Mouse (Mus musculus): ENCODE results near the gene Ezh1.

Ezh1 gene

DNA sequence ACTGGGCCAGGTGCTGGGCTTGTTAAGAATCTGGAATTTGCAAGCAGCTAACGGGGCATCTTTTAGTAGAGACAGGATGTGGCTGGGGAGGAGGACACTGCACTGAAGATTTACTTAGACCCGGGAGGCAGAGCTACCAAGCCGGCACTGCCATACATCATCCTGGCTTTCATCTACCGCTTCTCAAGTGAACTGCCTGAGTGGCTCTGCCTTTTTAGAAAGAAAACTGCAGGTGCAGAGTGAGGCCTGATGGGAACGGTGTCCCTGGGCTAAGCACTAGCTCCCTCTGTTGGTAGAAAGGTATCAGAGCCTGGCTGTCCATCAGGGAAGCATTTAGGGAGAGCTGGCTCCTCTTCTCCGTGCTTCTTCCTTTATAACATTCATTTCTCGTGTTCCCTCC is 25.3 kb downstream of the Ezh1 start:
- DNase-seq (ENCODE audit: low spot score) = no peak

DNA sequence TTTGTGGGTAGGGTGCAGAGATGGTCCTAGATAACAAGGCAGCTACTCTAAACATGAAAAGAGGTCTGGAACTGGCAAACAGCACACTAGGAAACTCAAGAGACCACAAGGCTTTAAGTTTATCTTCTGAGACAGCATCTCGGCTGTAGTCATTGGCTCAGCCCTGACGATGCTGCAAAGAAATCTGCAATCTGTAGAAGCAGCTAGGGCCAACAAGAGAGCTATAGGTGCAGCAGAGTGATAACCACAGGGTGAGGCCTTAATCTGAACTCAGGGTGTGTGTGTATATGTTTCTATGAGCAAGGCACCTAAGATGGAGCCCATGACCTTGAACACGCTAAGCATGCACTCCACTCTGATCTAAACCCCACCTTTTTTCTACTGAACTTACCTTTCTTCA is 26.7 kb downstream of the Ezh1 start:
- no peak for DNase-seq (ENCODE audit: low spot score)

- no peak for DNase-seq (ENCODE audit: low spot score)
Observed at GRCm38 (mm10) chr11:101196175-101196574, 30.1 kb downstream of the Ezh1 start.

- no peak for DNase-seq (ENCODE audit: low spot score)
Observed at GRCm38 (mm10) chr11:101195571-101195970, 30.7 kb downstream of the Ezh1 start.

DNA sequence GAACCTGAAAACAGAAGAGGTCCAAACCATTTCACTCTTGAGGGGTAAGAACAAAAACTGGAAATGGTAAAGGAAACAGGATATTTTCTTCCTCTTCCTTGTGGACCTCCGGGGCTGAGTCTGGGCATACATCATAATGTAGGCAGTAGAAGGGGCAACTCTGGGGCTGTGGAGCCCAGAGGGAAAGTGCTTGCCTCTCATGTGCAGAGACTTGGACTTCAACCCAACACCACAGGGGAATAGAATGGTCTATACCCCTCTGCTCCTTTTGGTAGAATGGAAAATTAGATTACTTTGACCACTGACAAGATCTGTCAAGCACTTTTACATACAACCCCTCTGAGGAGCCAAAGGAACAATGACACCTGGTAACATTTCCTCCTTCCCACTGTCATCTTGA is 31.2 kb downstream of the Ezh1 start:
- no peak for DNase-seq (ENCODE audit: low spot score)

GRCm38 (mm10) chr11:101194643-101195042 is 31.6 kb downstream of the Ezh1 start:
- DNase-seq (ENCODE audit: low spot score) = no peak

DNA sequence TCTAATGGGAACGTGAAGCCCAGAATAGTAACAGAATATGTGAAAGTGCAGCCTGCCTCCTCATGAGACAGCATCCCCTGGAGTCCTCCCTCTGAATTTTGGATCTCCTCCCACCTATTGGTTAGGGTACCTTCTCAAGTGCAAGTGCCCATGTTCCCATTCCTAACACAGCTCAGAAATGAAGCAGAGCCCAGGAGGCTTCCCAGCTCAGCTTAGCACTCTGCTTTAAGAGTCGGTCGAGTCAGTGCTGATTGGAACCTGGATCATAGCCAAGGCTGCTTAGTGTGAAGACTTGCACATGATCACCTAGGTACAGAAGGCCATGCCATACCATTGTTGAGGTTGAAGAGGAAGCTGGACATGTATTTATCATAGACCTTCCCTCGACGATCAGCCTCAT is 32.1 kb downstream of the Ezh1 start:
- DNase-seq (ENCODE audit: low spot score) = no peak

- DNase-seq (ENCODE audit: low spot score) = no peak
Observed at GRCm38 (mm10) chr11:101193076-101193475, 33.2 kb downstream of the Ezh1 start.

DNA sequence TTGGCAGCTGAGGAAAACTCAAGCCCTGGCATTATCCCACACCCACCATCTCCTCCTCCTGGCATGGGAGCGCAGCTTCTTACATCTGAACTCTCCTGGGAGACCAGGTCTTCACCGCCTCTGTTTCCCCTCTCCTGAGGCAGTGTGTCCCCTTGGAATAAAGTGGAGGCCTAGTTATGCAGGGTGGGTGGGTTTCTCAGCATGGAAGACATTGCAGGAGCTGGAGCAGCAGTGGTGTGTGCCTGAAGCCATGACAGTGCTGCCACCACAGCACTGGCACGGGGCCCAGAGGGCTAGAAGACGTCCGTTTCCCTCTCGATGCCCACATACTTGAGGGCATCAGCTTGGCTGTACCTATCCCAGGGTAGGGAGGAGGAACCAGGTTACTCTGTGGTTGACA is 33.6 kb downstream of the Ezh1 start:
- no peak for DNase-seq (ENCODE audit: low spot score)

DNA sequence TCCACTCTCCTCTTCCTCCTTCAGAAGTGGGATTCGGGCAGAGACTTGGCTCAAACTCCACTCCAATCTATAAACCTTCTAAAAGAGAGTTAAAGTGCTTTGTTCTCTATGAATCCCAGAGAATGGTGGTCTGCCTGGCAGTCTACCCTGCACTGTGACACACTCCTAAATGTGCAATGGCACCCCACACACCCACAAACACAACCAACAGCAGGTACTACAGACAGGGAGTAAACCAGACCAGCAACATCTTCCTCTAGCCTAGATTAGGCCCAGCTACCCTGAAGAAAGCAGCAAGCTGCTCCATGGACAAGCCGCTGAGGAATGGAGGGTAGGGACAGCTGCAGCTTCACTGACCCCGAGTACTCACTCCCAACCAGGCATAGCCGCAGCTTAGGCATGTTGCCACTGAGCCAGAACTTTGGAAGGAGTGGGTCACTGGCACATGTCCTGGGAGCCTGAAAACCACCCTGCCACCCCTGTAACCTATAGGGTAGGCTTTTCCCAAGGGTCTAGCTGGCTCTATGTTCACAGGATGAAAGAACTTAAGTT is 34.3 kb downstream of the Ezh1 start:
- DNase-seq (ENCODE audit: low spot score) = no peak

DNA sequence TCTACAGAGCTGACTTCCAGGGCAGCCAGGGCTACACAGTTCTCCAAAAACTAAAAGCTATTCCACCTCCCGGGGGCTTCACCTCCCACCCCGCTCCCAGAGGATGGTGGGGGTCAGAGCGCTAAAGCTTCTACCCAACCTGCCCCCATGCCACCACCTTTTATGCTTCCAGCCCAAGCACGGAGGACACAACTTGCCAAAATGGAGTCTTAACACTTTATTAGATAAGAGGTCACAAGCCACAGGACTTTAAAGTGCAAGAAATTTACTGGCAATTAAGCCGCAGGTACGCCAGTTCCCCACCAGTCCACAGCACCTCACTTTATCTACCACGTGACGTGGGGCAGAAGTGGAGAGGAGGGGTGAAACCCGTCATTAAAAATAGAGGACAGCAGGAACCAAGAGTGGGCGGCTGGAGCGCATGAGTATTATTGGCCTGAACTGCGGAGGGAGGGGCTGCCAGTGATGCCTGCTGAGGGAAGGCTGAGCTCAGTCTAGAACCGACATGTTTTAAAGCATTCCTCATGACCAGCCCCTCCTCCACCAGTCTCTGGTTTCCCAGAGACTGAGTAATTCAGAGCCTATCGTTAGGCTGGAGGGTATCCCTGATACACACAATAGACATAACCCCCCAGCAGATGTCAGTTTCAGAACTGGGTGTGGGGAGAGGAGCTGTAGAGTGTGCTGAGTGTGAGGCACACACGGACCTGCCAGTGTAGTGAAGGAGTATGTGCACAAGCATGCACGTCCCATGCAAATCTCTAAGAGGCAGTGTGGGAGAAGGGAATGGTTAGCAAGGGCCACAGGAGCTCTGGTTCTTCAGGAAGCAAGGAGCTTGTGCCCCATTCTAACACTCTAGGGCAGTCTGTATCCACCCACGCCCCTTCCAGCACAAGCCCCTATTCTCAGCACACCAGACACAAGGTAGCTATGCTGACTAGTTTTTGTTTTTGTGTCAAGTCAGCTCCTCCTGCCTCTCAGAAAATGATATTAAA is 35.1 kb downstream of the Ezh1 start:
- DNase-seq (ENCODE audit: low spot score) = no peak

GRCm38 (mm10) chr11:101190181-101190912 is 35.9 kb downstream of the Ezh1 start:
- DNase-seq (ENCODE audit: low spot score) = no peak

- DNase-seq (ENCODE audit: low spot score) = no peak
Observed at GRCm38 (mm10) chr11:101189495-101190180, 36.6 kb downstream of the Ezh1 start.

DNA sequence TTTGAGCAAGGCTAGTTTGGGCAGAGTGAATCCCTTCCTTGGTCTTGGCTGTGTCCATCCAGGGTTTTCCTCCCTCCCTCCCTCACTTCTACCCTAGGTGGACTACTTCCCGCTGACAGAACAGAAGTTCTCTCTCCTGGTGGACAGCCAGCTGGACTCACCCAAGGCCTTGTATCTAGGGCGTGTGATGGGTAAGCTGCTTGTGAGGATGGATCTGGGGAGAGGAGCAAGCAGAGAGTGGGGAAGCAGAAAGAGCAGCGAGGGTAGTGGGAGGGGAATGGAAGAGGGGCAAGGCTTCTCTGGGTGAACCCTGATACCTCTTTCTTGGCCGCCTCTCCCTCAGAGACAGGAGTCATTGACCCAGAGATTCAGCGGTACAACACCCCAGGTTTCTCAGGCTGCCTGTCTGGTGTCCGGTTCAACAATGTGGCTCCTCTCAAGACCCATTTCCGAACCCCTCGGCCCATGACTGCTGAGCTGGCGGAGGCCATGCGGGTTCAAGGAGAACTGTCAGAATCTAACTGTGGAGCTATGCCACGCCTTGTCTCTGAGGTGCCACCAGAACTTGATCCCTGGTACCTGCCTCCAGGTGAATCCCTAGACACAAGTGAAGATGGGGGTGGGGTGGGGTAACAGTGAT is 38.0 kb downstream of the Ezh1 start:
- no peak for DNase-seq (ENCODE audit: low spot score)

- DNase-seq (ENCODE audit: low spot score) = no peak
Observed at GRCm38 (mm10) chr11:101187541-101187940, 38.7 kb downstream of the Ezh1 start.

GRCm38 (mm10) chr11:101186526-101187247 is 39.6 kb downstream of the Ezh1 start:
- DNase-seq (ENCODE audit: low spot score) = no peak

DNA sequence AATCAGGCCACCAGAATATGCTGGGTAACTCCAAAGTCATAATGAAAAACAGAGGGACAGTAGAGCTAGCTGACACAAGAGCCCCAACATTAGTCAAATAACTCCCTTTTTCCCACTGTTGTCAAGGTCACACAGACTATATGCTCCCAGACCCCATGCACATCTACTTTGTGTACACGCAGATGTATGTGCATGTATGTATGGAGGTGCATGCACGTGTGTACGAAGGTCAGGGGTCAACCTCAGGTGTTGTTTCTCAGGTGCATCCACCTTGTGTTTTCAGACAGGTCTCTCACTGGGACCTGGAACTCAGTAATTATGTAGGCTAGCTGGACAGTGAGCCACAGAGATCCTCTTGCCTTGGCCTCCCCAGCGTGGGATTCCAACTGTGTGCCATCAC is 40.8 kb downstream of the Ezh1 start:
- no peak for DNase-seq (ENCODE audit: low spot score)

DNA sequence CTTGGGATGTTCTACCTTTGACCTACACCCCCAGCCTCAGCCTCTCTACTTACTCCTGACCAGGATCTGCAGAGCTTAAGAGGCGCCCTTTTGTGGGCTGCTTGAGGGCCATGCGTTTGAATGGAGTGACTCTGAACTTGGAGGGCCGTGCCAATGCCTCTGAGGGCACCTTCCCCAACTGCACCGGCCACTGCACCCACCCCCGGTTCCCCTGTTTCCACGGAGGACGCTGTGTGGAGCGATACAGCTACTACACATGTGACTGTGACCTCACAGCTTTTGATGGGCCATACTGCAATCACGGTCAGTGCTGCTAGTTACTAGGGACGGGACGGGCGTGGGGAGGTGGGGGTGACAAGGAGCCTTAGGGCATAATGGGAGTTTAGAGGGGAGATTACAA is 41.3 kb downstream of the Ezh1 start:
- no peak for DNase-seq (ENCODE audit: low spot score)

- no peak for DNase-seq (ENCODE audit: low spot score)
Observed at GRCm38 (mm10) chr11:101182771-101183517, 43.3 kb downstream of the Ezh1 start.

- no peak for DNase-seq (ENCODE audit: low spot score)
Observed at GRCm38 (mm10) chr11:101181961-101182360, 44.3 kb downstream of the Ezh1 start.

All from urinary bladder, postnatal 25 days (tissue).